Mouse (Mus musculus) urinary bladder, adult 2 months (tissue): Measurements from ENCODE around the gene Sf3a1. TPM values are rescaled to one million over a fixed set of nuclear protein-coding genes. Genes with fewer than 3 reads are reported as not detected.
"Not testable (repeated sequence)": the region's sequence is repeated elsewhere in the genome, so short reads cannot be mapped to it uniquely, and the experiment has no call there.

Experiments used
- DNase-seq: peaks from one replicate; pipeline ENCODE4 v3.0.0; 2022; ENCODE audit warnings: low spot score
- polyA plus RNA-seq: library from polyadenylated mRNA; depleted of rRNA; stranded (reverse); fragments of >200 nt; gene quantifications from 2 replicates; pipeline ENCODE4 v1.2.3, GENCODE M21; 2012; rRNA removed

Gene Sf3a1
- polyA plus RNA-seq: 21.6 and 28.5 TPM in 2 replicates

GRCm38 (mm10) chr11:4159808-4160708 lies at the start of gene Sf3a1, which contains the start of gene Ccdc157:
Gene Sf3a1, plus strand, starts transcription at chr11:4160350.
Gene Ccdc157, minus strand, starts transcription at chr11:4160293.
- peak; percentile 81 for DNase-seq

DNA sequence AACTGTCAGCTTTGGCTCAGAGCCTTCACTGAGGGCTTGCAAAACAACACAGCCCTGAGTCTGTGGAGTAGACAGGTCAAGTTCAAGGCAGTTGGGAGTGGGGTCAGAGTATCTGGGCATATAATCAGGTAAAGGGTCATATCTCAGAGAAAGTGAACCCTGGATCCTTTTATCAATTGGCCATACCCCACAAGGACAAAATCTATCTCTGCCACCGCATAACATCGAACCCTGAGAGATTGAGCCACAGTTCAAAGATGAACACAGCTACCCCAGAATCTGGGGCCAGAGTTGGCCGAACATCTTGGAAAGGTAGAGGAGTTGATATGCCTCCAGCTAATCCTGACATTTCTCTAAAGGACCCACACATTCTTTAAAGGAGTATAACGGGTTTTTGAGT lies 48.1 kb upstream of the Sf3a1 start:
- DNase-seq: no peak

GRCm38 (mm10) chr11:4112861-4113260 lies 47.3 kb upstream of the Sf3a1 start:
- DNase-seq: no peak

- DNase-seq: no peak
Measured at GRCm38 (mm10) chr11:4113496-4113895, 46.7 kb upstream of the Sf3a1 start.

DNA sequence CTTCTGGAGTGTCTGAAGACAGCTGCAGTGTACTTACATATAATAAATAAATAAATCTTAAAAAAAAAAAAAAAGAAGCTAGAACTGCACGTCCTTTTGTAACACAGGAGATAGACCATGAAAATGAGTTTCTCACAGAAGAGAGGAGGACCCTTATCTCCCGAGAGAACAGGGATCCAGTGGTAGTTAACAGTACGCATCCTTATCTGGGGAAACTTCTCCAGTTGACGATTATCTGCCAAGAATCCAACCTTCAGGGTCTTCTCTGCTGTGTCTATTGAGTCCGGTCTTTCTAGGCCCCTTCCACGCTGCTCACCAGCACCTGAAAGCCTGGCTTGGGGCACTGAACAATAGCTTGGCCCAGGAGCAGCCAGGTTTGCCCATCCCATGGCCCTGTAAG lies 46.2 kb upstream of the Sf3a1 start:
- DNase-seq: no peak

GRCm38 (mm10) chr11:4114541-4114940 lies 45.6 kb upstream of the Sf3a1 start:
- DNase-seq: not testable (repeated sequence)

DNA sequence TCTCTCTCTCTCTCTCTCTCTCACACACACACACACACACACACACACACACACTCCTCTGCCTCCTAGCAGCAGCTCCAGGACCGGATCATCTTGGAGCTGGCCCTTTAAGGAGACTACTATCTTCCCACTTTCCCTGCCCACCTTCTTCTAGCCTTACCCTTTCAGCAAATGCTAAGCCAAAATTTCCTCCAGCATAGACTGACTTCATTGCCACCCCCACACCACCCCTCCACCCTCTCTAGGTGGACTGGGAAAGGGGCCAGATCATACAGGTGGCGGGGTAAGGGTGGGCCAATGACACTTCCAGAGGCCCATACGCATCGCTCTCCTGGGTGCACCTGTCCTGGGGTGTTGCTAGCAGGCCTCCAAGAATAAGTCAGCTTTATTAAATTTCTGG lies 44.7 kb upstream of the Sf3a1 start:
- no peak for DNase-seq

DNA sequence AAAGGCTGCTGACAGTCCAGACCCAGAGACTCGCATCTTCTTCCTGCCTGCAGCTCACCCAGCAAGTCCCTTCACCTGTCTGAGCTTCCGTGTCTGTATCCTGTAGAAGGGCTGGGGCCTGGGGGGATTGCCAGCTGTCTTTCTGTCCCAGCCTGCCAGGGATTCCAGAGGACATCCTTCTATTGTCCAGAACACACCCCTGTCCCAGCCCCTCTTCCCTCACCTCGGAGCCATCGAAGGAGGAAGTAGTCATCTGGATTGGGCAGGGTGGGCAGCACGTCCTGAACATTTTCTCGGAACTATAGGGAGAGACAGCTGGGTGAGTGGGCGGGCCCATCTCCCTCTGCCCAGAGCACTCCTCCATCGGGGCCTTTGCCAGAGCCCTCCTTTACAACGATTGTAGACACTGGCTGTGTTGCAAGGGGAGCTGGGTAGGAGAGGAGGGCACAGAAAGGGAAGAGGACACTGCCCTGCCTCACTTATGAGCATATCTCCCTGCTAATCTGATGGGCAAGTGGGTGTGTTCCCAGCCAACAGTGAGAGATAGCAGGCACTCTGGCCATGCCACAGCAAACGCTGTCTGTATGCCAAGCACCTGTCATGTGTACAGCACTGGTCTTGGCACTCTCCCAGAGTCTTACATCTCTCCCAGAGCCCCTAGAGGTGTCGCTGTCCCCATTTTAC lies 43.5 kb upstream of the Sf3a1 start:
- no peak for DNase-seq

GRCm38 (mm10) chr11:4117372-4118071 lies 42.6 kb upstream of the Sf3a1 start:
- DNase-seq: no peak

GRCm38 (mm10) chr11:4118081-4118921 lies 41.8 kb upstream of the Sf3a1 start:
- peak; percentile 51 for DNase-seq

DNA sequence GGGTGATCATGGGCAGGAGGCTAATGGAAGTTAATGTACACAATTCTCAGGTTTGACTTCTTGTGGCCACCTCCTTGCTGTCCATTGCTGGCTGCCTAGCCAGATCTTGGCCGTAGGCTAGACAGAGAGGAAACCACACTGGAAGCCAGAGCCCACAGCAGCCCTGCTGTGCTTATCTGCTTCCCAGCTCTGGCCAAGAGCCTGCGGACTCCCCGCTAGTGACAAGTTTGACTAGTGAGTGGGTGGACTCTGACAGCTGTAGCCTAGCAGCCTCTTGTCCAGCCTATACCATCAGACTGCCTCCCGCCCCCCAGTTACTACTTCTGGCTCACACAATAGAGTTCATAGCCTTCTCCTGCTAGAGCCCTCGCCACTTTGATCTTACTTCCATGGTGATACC lies 40.5 kb upstream of the Sf3a1 start:
- no peak for DNase-seq

DNA sequence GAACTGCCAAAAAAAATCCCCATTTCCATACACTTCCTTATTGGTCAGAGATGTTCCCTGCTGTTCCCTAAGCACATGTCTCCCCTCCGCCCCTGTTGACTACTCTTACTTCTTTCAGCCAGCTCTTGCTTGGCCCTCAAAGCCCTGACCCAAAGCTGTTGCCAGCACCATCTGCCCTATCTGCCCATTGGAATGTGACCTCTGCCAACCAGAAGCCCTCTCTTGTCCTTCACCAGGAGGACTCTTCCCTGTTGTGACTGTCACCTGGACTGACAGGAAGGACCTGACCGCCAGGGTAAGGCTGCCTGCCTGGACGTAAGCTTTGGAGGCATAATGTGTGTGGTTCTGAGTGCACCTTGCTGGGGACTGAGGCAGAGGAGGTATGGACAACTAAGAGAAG lies 38.5 kb upstream of the Sf3a1 start:
- no peak for DNase-seq

DNA sequence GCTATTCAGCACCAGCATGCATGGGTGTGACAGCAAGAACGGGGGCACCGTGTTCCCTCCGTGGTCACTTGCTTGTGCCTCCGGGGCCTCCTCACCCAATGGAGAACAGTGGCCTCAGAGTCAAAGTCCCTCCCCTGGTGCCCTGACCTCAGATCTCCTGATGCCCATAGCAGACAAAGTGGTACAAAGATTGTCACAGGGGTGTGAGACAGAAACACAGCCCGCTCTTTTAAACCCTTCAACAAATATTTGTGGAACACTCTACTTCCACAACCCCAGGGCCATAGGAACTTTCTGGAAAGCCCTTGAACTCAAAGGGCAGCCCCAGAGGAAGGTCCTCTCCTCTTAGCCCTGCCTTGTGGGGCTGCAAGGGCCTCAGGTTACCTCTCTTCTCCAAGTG lies 37.9 kb upstream of the Sf3a1 start:
- DNase-seq: no peak

- DNase-seq: no peak
Measured at GRCm38 (mm10) chr11:4122742-4123579, 37.2 kb upstream of the Sf3a1 start, which contains the start of gene Sec14l2. Gene Sec14l2, minus strand, starts transcription at chr11:4123415.

DNA sequence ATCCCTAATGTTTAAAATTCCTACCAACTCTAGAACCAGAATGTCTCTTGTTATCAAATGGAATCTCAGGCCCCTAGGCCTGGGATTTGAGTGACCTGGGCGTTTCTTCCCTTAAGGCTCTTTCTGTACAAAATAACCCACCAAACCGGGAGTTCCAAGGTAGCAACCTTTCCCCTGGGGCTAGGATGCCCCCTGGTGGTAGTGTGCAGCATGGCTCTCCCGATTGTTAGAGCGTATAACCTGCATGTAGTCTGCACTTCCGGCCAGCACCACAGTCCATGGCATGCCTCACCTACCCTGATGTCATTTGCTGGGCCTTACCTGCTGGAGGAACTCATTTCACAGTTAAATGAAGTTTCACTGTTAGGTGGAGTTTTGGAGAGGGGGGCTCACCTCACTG lies 36.2 kb upstream of the Sf3a1 start:
- DNase-seq: no peak

- no peak for DNase-seq
Measured at GRCm38 (mm10) chr11:4127059-4127458, 33.1 kb upstream of the Sf3a1 start.

DNA sequence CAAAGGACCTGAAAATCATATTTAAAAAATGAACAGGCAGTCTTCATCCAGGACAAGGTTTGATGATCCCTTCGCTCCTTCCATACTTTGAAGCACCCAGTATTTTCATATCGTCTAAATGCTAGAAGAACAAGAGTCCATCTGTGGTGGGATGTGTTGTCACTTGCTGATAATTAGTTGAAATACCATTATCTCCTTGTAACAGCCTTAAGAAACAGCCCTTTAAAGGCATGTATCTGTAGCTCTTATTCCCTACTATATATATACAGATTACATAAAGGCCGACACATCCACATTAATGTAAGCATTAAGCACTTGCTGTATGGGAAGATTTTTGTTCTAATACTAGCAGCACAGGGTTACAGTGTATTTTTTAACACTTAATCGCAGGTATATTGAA lies 31.7 kb upstream of the Sf3a1 start:
- not testable (repeated sequence) for DNase-seq

DNA sequence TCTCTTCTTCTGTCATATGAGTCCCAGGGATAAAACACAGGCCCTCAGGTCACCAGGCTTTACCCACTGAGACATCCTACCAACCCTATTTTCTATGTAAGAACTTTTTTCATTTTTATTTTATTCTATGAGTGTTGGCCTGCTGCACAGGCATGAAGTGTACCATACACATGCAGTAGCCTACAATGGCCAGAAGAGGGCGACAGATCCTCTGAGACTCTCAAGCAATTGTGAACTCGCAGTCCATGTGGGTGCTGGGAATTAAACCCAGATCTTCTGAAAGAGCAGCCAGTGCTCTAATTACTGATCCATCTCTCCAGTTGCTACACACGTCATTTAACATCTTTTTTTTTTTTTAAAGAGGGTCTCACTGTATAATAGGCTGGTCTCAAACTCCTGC lies 26.7 kb upstream of the Sf3a1 start:
- DNase-seq: no peak

- no peak for DNase-seq
Measured at GRCm38 (mm10) chr11:4134400-4134799, 25.8 kb upstream of the Sf3a1 start.
